ENCODE assay signal across 12 mouse cellular contexts in the genomic region with DNA sequence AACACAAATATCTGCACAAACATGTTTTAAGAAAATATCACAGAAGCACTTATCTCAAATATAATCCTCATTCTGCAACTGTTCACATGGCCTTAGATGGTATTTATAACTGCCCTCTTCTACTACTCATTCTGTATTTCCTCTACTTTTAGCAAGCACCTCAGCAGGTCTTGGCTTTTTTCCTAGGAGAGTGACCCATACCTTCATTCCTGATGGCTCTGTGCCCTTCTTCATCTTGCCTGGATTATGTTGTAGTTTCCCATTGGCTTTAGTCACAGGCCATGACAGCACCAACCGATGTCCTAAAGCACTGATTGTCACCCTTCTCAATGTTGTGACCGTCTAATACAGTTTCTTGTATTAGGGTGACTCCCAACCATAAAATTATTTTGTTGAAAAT.
"Had no signal": no experiment of that assay in that cellular context is flagged by ENCODE, and none has a peak within 500 bp of the region (broad histone marks: within the 10 kb centered on the region; RNA-seq: fewer than 3 reads in every experiment).

No protein-coding gene starts in this region.

- DNase-seq: retina, postnatal 1 day; right cerebral cortex, adult 18-20 months; right cerebral cortex, postnatal 14 days; right cerebral cortex, postnatal 25 days; right cerebral cortex, postnatal 4 days; spleen, adult 18-20 months; thymus, adult 18-20 months; thymus, adult 2 months; thymus, postnatal 14 days; thymus, postnatal 25 days; thymus, postnatal 36 days; thymus, postnatal 4 days had no signal
